Mouse (Mus musculus) stomach, embryonic 14.5 days (tissue): ENCODE results near the gene Adh5. TPM values are rescaled to one million over a fixed set of nuclear protein-coding genes. Genes with fewer than 3 reads are reported as not detected.
A peak's percentile ranks its signal among the peaks of the same experiment; 100 is the strongest.

Source experiments
- ATAC-seq: fragments of 200-750 bp; cut with Nextera tagmentation; 2 replicates; pipeline ENCODE4 v1.8.0; 2017; ENCODE audit warnings: low read depth, moderate TSS enrichment; ENCODE audit not compliant: insufficient number of reproducible peaks, insufficient read depth, low FRiP score
- H3K27ac ChIP-seq: fragments of 300-500 bp; sonication (generic); 2 replicates; pipeline ENCODE4 v1.5.1; 2014; ENCODE audit warnings: mild to moderate bottlenecking, low read length, moderate library complexity, mixed read lengths
- H3K27me3 ChIP-seq: fragments of 300-500 bp; sonication (generic); 2 replicates; pipeline ENCODE4 v1.6.1; 2014; ENCODE audit warnings: low read length, control low read depth, mixed read lengths; ENCODE audit not compliant: control insufficient read depth, insufficient read depth
- H3K36me3 ChIP-seq: fragments of 300-500 bp; sonication (generic); 2 replicates; pipeline ENCODE4 v1.6.1; 2014; ENCODE audit warnings: mild to moderate bottlenecking, control low read depth, low read length, moderate library complexity, mixed read lengths; ENCODE audit not compliant: control insufficient read depth, insufficient read depth
- H3K4me1 ChIP-seq: fragments of 300-500 bp; sonication (generic); 2 replicates; pipeline ENCODE4 v1.6.1; 2014; ENCODE audit warnings: low read length, control low read depth, mixed read lengths; ENCODE audit not compliant: control insufficient read depth, insufficient read depth
- H3K4me2 ChIP-seq: fragments of 300-500 bp; sonication (generic); replicated peaks from 2 replicates; pipeline ENCODE4 v1.6.1; 2014; ENCODE audit warnings: low read depth, low read length, control low read depth
- H3K4me3 ChIP-seq: fragments of 300-500 bp; sonication (generic); 2 replicates; pipeline ENCODE4 v1.5.1; 2014; ENCODE audit warnings: low read depth, low read length, control low read depth
- H3K9ac ChIP-seq: fragments of 300-500 bp; sonication (generic); replicated peaks from 2 replicates; pipeline ENCODE4 v1.6.1; 2014; ENCODE audit warnings: low read depth, mild to moderate bottlenecking, control low read depth, low read length, moderate library complexity, mixed read lengths
- H3K9me3 ChIP-seq: fragments of 300-500 bp; sonication (generic); 2 replicates; pipeline ENCODE4 v1.6.1; 2016; ENCODE audit warnings: low read depth, low read length, control low read depth; ENCODE audit not compliant: control insufficient read depth
- WGBS: fragments of 180-500 bp; shearing (Covaris S2); extraction: QIAGEN DNeasy Blood & Tissue Kit; methylation state at CpG from one replicate; pipeline ENCODE4 v1.1.7; 2014; 5-methylcytosine and 5-hydroxymethylcytosine counted together
- polyA plus RNA-seq: library from polyadenylated mRNA; unstranded; fragments of >200 nt; fragmentation: Nextera tagmentation; extraction: Ambion mirVana; gene quantifications from 2 replicates; pipeline ENCODE4 v1.2.1, GENCODE M21; 2014

Adh5 gene
- polyA plus RNA-seq, 1 experiment from 2014 or later = 191 TPM

GRCm38 (mm10) chr3:138448077-138448860 is 5.4 kb downstream of the Adh5 start:
- ATAC-seq = no peak
- Histone ChIP-seq H3K36me3 (peaks cover 52% of the 10 kb centered on the region), H3K4me1 (0 out of 2 replicates have a peak, but pooled peaks cover 6% of the 10 kb centered on the region), H3K27ac (no peak overlapping the region), H3K9ac (no peak overlapping the region), H3K4me3 (no peak overlapping the region), H3K9me3 (no peaks in the 10 kb centered on the region), H3K27me3 (no peaks in the 10 kb centered on the region), H3K4me2 (no peak overlapping the region)
- WGBS = 73% methylated on average over 12 of the region's 12 CpGs

DNA sequence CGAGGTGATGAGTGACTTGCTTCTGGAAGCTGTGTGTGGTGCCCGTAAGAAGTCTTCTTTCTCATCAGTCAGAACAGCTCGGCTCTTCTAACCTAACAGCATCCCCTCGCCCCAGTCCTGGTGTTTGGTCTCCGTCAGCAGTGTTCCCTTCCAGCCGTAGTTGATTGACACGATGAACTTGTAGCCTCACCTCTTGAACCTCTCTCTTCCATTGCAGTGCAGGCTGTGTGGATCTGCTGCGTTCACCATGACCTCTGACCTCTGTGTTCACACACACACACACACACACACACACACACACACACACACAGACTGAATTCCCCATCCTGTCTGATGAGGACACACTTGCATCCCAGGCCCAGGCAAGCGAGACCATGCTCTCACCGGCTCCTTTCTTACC is 9.3 kb downstream of the Adh5 start:
- no peak for ATAC-seq
- WGBS = 79% methylated on average over 10 of the region's 10 CpGs
- Histone ChIP-seq H3K27ac (no peak overlapping the region), H3K9me3 (no peaks in the 10 kb centered on the region), H3K27me3 (no peaks in the 10 kb centered on the region), H3K4me1 (no peaks in the 10 kb centered on the region), H3K4me3 (no peak overlapping the region), H3K4me2 (no peak overlapping the region), H3K9ac (no peak overlapping the region), H3K36me3 (peaks cover 61% of the 10 kb centered on the region)

DNA sequence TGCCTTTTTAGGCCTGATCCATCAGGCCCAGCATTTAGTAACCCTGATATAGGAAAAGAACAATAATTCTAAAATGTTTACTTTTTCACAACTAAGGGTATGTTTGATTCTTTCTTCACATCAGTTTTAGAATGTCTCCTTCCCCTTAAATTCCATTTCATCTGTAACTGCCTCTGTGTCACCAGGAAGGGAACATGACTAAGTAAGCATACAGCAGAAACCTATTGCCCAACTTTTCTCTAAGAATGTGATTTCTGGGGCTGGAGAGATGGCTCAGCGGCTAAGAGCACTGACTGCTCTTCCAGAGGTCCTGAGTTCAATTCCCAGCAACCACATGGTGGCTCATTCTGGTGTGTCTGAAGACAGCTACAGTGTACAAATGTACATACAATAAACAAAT is 11.3 kb downstream of the Adh5 start:
- no peak for ATAC-seq
- H3K36me3 ChIP-seq = peaks cover 57% of the 10 kb centered on the region

GRCm38 (mm10) chr3:138454711-138455435 is 12.0 kb downstream of the Adh5 start:
- Histone ChIP-seq H3K27ac (no peak overlapping the region), H3K9me3 (no peaks in the 10 kb centered on the region), H3K4me3 (no peak overlapping the region), H3K4me1 (no peaks in the 10 kb centered on the region), H3K4me2 (no peak overlapping the region), H3K9ac (no peak overlapping the region), H3K27me3 (no peaks in the 10 kb centered on the region), H3K36me3 (peaks cover 55% of the 10 kb centered on the region)
- 90% methylated on average over 13 of the region's 13 CpGs for WGBS
- ATAC-seq = no peak

More for the DNA sequence above, 11.3 kb downstream of the Adh5 start:
- Histone ChIP-seq H3K4me3 (no peak overlapping the region), H3K9ac (no peak overlapping the region), H3K27ac (no peak overlapping the region), H3K9me3 (no peaks in the 10 kb centered on the region), H3K4me1 (no peaks in the 10 kb centered on the region), H3K27me3 (no peaks in the 10 kb centered on the region), H3K4me2 (no peak overlapping the region)
- WGBS = 97% methylated on average over 1 of the region's 1 CpGs

- H3K4me1 ChIP-seq = no peaks in the 10 kb centered on the region
- no peak overlapping the region for H3K4me2 ChIP-seq
- no peak for ATAC-seq
- H3K9me3 ChIP-seq = no peaks in the 10 kb centered on the region
- peaks cover 42% of the 10 kb centered on the region for H3K36me3 ChIP-seq
- no peak overlapping the region for H3K27ac ChIP-seq
- no peak overlapping the region for H3K9ac ChIP-seq
- 97% methylated on average over 3 of the region's 3 CpGs for WGBS
- H3K27me3 ChIP-seq = no peaks in the 10 kb centered on the region
- no peak overlapping the region for H3K4me3 ChIP-seq
Observed at GRCm38 (mm10) chr3:138458441-138458840, 15.5 kb downstream of the Adh5 start.

GRCm38 (mm10) chr3:138460260-138460659 is 17.4 kb downstream of the Adh5 start:
- Histone ChIP-seq H3K9me3 (no peaks in the 10 kb centered on the region), H3K4me1 (no peaks in the 10 kb centered on the region), H3K4me2 (no peak overlapping the region), H3K27ac (no peak overlapping the region), H3K9ac (no peak overlapping the region), H3K4me3 (no peak overlapping the region), H3K36me3 (peaks cover 39% of the 10 kb centered on the region), H3K27me3 (no peaks in the 10 kb centered on the region)
- 87% methylated on average over 13 of the region's 13 CpGs for WGBS
- no peak for ATAC-seq

DNA sequence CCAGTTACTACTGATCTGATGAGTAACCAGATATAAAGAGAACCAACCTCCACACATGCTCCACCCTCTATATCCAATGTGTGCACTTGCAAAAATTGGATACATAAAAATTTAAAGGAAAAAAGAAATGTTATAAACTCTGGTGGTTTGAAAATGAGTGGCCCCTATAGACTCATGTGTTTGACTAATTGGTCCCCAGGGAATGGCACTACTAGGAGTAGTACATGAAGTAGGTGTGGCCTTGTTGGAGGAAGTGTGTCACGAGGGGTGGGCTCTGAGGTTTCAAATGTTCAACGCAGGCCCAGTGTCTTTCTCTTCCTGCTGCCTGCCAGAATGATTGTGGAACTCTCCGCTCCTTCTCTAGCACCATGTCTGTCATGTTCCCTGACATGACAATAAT is 18.9 kb downstream of the Adh5 start:
- no peak overlapping the region for H3K4me2 ChIP-seq
- no peak overlapping the region for H3K9ac ChIP-seq
- H3K27me3 ChIP-seq = no peaks in the 10 kb centered on the region
- WGBS = 90% methylated on average over 3 of the region's 3 CpGs
- H3K4me3 ChIP-seq = no peak overlapping the region
- no peaks in the 10 kb centered on the region for H3K4me1 ChIP-seq
- no peak overlapping the region for H3K27ac ChIP-seq
- H3K36me3 ChIP-seq = peaks cover 40% of the 10 kb centered on the region
- ATAC-seq = no peak
- no peaks in the 10 kb centered on the region for H3K9me3 ChIP-seq

DNA sequence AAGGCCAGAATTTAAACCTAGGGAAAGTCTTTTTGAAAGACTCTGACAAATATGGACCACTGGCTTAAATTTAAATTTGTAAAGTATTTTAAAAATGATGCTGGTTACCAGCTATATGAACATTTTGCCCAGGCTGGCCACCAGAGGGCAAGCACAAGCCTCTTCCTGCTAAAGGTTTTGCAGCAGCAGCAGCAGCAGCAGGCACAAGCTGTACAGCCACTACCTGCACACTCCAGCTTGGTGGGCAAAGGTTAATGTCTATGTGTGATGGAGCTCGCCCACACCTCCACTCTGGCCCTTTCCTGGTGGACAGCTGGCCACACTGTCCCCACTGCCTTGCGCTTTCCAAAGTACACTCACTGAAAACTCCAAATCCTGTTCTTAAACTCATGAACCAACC is 20.2 kb downstream of the Adh5 start:
- 73% methylated on average over 2 of the region's 2 CpGs for WGBS
- Histone ChIP-seq H3K36me3 (peaks cover 42% of the 10 kb centered on the region), H3K4me2 (no peak overlapping the region), H3K4me1 (no peaks in the 10 kb centered on the region), H3K27ac (no peak overlapping the region), H3K9ac (no peak overlapping the region), H3K9me3 (no peaks in the 10 kb centered on the region), H3K27me3 (no peaks in the 10 kb centered on the region), H3K4me3 (no peak overlapping the region)
- peak; percentile 49; the same call in 1 of the 2 replicates for ATAC-seq
